Mouse (Mus musculus): ENCODE results near the gene Rnf40. TPM values are rescaled to one million over a fixed set of nuclear protein-coding genes. Genes with fewer than 3 reads are reported as not detected.
"Not testable (repeated sequence)": the region's sequence is repeated elsewhere in the genome, so short reads cannot be mapped to it uniquely, and the experiment has no call there.

Gene Rnf40
- polyA plus RNA-seq, 1 experiment = 81.5 TPM

DNA sequence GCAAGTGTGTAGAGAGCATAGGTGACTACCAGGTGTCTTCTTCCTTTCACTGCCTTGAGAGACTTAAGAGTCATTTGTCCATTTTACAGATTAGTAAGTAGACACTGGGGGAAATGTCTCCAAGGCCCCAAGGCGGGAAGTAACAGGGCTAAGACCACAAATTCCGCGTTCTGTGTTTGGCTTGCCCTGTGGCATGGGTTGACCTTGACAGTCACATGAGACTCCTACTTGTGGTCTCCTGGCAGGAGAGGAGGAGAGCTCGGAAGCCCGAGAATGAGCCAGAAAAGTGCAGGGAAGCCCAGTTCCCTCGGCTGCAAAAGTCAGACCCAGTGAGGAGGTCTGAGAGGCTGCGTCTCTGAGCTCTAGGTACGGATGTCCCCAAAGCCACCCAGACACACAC lies 24.9 kb downstream of the Rnf40 start:
- peaks cover 19% of the 10 kb centered on the region for H3K4me1 ChIP-seq (ENCODE audit: control insufficient read depth, insufficient read depth, low read length)
- no peak overlapping the region for H3K27ac ChIP-seq (ENCODE audit: insufficient read depth, low read depth, low read length)
- H3K4me3 ChIP-seq (ENCODE audit: insufficient read depth, low read depth, low read length) = no peak overlapping the region
- WGBS = 79% methylated on average over 8 of the region's 8 CpGs
- TF ChIP-seq POLR2A (IDR thresholded peaks at IDR 0.05; ENCODE audit: insufficient read depth, low read depth, low read length) = no peak
- no peak for TF ChIP-seq CTCF (IDR thresholded peaks at IDR 0.05; ENCODE audit: insufficient read depth, low read depth, low read length)

DNA sequence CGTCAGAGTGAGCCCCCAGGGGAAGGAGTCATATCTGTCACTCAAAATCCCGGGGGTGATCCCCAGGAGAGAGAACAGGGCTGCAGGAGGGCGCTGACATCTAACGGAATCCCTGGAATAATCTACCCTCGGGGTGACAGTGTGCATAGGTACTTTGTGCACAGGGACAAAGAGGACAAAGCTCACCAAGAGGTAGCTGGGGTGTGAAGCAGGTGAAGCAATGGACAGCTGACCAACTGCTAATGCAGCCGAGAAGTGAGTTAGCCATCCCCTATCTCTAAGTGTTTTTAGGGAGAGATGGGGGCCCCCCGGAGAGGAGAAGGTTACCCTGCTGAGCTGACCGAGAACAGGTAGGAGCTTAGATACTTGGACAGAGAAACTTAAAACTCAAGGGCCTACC lies 25.5 kb downstream of the Rnf40 start:
- no peak overlapping the region for H3K27ac ChIP-seq (ENCODE audit: insufficient read depth, low read depth, low read length)
- peaks cover 20% of the 10 kb centered on the region for H3K4me1 ChIP-seq (ENCODE audit: control insufficient read depth, insufficient read depth, low read length)
- TF ChIP-seq CTCF (IDR thresholded peaks at IDR 0.05; ENCODE audit: insufficient read depth, low read depth, low read length) = no peak
- TF ChIP-seq POLR2A (IDR thresholded peaks at IDR 0.05; ENCODE audit: insufficient read depth, low read depth, low read length) = no peak
- H3K4me3 ChIP-seq (ENCODE audit: insufficient read depth, low read depth, low read length) = peak overlapping the region; percentile 95
- WGBS = 15% methylated on average over 8 of the region's 8 CpGs

GRCm38 (mm10) chr7:127614511-127614890 lies 25.9 kb downstream of the Rnf40 start:
- no peak overlapping the region for H3K27ac ChIP-seq (ENCODE audit: insufficient read depth, low read depth, low read length)
- H3K4me3 ChIP-seq (ENCODE audit: insufficient read depth, low read depth, low read length) = peak overlapping the region; percentile 95
- no peak for TF ChIP-seq CTCF (IDR thresholded peaks at IDR 0.05; ENCODE audit: insufficient read depth, low read depth, low read length)
- no peak for TF ChIP-seq POLR2A (IDR thresholded peaks at IDR 0.05; ENCODE audit: insufficient read depth, low read depth, low read length)
- WGBS = under 1% methylated on average over 44 of the region's 44 CpGs
- H3K4me1 ChIP-seq (ENCODE audit: control insufficient read depth, insufficient read depth, low read length) = peaks cover 20% of the 10 kb centered on the region

DNA sequence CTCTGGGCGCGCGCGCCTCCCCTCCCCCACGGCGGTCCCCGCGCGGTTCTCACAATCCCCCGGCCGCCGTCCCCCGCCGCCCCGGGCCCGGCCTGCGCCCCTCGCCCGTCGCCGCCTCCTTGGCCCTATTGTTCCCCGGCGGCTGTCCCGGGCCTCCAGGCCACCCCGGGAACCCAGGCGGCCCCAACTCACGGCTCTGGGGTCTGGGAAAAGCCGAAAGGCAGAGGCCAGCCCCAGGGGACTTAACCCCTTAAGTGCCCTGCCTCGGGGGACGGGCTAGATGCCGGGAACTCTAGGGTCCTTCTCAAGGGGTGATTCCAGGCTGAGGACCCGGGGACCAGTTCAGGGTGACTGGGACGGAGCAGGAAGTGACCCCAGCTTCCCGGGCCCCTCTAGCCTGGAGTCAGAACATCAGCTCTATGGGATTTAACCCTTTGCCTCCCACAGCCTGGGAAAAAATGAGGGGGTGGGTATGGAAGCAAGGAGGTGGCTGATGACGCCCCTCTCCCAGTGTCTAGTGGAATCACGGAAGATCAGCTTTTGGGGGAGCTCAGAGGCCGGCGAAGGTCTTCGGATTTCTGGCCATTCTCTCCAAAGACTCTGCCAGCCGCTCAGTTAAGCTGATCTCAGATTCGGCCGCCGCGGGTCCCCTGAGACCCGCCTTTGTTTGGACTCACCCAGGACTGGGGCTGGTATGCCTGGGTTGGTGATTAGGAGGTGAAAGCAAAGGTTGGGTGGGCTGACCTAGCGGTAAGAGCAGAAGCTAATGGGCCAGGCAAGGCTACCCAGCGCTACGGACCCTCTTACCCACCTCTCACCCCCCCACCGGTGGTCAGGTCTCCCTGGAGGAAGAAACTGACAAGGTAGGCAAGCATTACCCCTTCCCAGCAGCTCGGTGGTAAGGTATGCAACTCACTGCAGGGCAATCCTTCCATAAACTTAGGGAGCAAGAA lies 26.6 kb downstream of the Rnf40 start, which contains the start of gene Zfp629:
TSS of gene Zfp629 (minus strand) at position 907 of the 953 bp plus-strand sequence.
- WGBS = 2% methylated on average over 41 of the region's 50 CpGs
- Histone ChIP-seq H3K4me3 (ENCODE audit: insufficient read depth, low read depth, low read length) (peak within 1 kb of the TSS; percentile 95), H3K4me1 (ENCODE audit: control insufficient read depth, insufficient read depth, low read length) (peaks cover 20% of the 10 kb centered on the region), H3K27ac (ENCODE audit: insufficient read depth, low read depth, low read length) (peak within 1 kb of the TSS; percentile 74)
- no peak for TF ChIP-seq CTCF (IDR thresholded peaks at IDR 0.05; ENCODE audit: insufficient read depth, low read depth, low read length)
- no peak for TF ChIP-seq POLR2A (IDR thresholded peaks at IDR 0.05; ENCODE audit: insufficient read depth, low read depth, low read length)

DNA sequence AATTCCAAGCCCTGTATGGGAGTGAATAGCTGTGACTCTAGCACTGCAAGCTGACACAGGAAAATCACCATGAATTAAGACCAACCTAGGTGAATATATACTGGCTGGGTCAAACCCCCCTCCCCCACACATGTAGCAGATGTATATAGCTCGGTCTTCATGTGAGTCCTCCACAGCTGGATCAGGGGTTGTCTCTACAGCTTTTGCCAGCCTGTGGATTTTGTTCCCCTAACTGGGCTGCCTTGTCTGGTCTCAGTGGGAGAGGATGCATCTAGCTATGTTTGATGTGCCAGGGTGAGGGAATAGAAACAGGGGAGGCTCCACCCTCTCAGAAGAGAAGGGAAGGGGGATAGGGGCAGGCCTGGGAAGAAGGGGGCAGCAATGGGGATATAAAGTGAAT lies 27.8 kb downstream of the Rnf40 start:
- H3K27ac ChIP-seq (ENCODE audit: insufficient read depth, low read depth, low read length) = no peak overlapping the region
- H3K4me3 ChIP-seq (ENCODE audit: insufficient read depth, low read depth, low read length) = no peak overlapping the region
- TF ChIP-seq CTCF (IDR thresholded peaks at IDR 0.05; ENCODE audit: insufficient read depth, low read depth, low read length) = no peak
- 21% methylated on average over 1 of the region's 1 CpGs for WGBS
- peaks cover 20% of the 10 kb centered on the region for H3K4me1 ChIP-seq (ENCODE audit: control insufficient read depth, insufficient read depth, low read length)

GRCm38 (mm10) chr7:127616881-127617280 lies 28.3 kb downstream of the Rnf40 start:
- Histone ChIP-seq H3K27ac (ENCODE audit: insufficient read depth, low read depth, low read length) (no peak overlapping the region), H3K4me3 (ENCODE audit: insufficient read depth, low read depth, low read length) (no peak overlapping the region), H3K4me1 (ENCODE audit: control insufficient read depth, insufficient read depth, low read length) (peaks cover 20% of the 10 kb centered on the region)
- 57% methylated on average over 1 of the region's 1 CpGs for WGBS
- TF ChIP-seq POLR2A (IDR thresholded peaks at IDR 0.05; ENCODE audit: insufficient read depth, low read depth, low read length) = no peak
- TF ChIP-seq CTCF (IDR thresholded peaks at IDR 0.05; ENCODE audit: insufficient read depth, low read depth, low read length) = no peak

- WGBS = 16% methylated on average over 2 of the region's 2 CpGs
- TF ChIP-seq POLR2A (IDR thresholded peaks at IDR 0.05; ENCODE audit: insufficient read depth, low read depth, low read length) = no peak
- TF ChIP-seq CTCF (IDR thresholded peaks at IDR 0.05; ENCODE audit: insufficient read depth, low read depth, low read length) = no peak
These were observed 29.4 kb downstream of the Rnf40 start for GRCm38 (mm10) chr7:127617962-127618361.

DNA sequence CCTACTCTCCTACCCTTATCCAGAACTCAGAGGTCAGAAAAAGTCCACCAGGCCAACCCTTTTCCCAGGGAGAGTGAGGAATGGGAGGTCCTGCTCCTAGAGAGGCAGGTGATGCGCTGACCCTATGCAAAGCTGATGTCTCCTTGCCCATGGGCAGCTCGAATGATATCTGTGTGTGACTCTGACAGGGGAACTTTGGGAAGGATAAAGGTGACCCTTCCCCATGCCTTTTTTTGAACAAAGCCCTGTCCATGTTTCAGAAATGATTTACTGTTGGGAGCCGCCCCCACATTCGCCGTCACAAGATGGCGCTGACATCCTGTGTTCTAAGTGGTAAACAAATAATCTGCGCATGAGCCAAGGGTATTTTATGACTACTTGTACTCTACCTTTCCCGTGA lies 29.8 kb downstream of the Rnf40 start:
- not testable (repeated sequence) for H3K27ac ChIP-seq (ENCODE audit: insufficient read depth, low read depth, low read length)

More at GRCm38 (mm10) chr7:127617962-127618361, 29.4 kb downstream of the Rnf40 start:
- no peak overlapping the region for H3K4me3 ChIP-seq (ENCODE audit: insufficient read depth, low read depth, low read length)
- H3K27ac ChIP-seq (ENCODE audit: insufficient read depth, low read depth, low read length) = no peak overlapping the region
- H3K4me1 ChIP-seq (ENCODE audit: control insufficient read depth, insufficient read depth, low read length) = peaks cover 20% of the 10 kb centered on the region

GRCm38 (mm10) chr7:127626039-127626438 lies 37.5 kb downstream of the Rnf40 start:
- no peak overlapping the region for H3K27ac ChIP-seq (ENCODE audit: insufficient read depth, low read depth, low read length)
- H3K4me3 ChIP-seq (ENCODE audit: insufficient read depth, low read depth, low read length) = no peak overlapping the region
- no peaks in the 10 kb centered on the region for H3K4me1 ChIP-seq (ENCODE audit: control insufficient read depth, insufficient read depth, low read length)
- TF ChIP-seq CTCF (IDR thresholded peaks at IDR 0.05; ENCODE audit: insufficient read depth, low read depth, low read length) (no peak), POLR2A (IDR thresholded peaks at IDR 0.05; ENCODE audit: insufficient read depth, low read depth, low read length) (no peak)
- WGBS = 98% methylated on average over 7 of the region's 7 CpGs

More for the DNA sequence above, 29.8 kb downstream of the Rnf40 start:
- H3K4me1 ChIP-seq (ENCODE audit: control insufficient read depth, insufficient read depth, low read length) = peaks cover 17% of the 10 kb centered on the region
- 77% methylated on average over 7 of the region's 8 CpGs for WGBS
- not testable (repeated sequence) for H3K4me3 ChIP-seq (ENCODE audit: insufficient read depth, low read depth, low read length)

Measured in olfactory bulb, adult 2 months (tissue).